Mouse (Mus musculus): ENCODE measurements around the gene Smim5.

DNA sequence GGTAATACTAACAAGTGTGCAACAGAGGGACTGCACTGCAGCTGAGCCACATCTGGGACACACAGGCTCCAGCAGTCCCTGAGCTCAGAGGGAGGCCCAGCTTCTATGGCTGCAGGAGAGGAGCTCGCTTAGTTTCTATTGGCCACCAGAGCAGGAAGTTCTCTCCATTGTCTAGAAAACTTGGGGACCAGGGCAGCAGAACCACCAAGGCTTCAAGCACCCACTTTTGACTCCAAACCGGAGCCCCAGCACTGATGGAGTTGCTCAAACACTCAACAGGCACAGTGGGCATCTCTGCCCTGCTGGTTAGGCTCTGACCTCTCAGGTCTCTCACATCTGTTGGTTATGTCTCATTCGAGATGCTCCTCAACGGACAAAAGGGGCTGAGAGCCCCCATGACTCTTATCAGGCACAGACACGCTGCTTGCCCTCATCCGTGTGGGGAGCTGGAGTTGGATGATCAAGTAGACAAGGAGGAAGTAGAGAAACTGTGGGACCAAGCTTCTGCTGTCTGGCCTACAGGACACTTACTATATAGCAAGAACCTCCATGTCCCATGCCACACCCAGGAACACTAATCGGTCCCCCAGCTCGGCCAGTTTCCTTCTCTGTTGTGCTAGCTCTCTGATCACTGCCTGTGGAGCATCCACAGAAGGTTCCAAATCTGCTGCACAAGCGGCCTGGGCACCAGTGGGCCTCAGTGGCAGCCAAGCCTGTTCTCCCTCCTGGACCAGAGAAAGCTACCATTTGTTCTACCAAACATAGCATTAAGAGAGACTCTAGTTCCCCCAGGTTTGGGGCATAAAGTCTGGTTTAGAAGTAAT is 1.8 kb downstream of the Smim5 start:
- TF ChIP-seq POLR2A (IDR thresholded peaks at IDR 0.05; ENCODE audit: low read depth, low read length) (no peak), CTCF (conservative IDR thresholded peaks at IDR 0.05; ENCODE audit: insufficient read depth, insufficient read length, low read depth, low read length) (no peak)

Measured in kidney, adult 2 months (tissue).